Mouse (Mus musculus) CH12.LX (cell line): Measurements from ENCODE around the gene Hkdc1.

Experiments
- CHD2 ChIP-seq: IDR thresholded peaks from 2 replicates; pipeline ENCODE4 v1.6.1; 2011; ENCODE audit warnings: low read length, improper control_type of control experiment
- CTCF ChIP-seq, 2 experiments: IDR thresholded peaks in 1 of 2; conservative IDR thresholded peaks in 1 of 2; 2 replicates each; pipeline ENCODE4 v1.5.1; 2011 to 2012; ENCODE audit warnings: low read depth in 2 of 2, low read length in 2 of 2, improper control_type of control experiment in 1 of 2, inconsistent platforms in 1 of 2, mild to moderate bottlenecking in 1 of 2, moderate library complexity in 1 of 2
- HCFC1 ChIP-seq: IDR thresholded peaks from 2 replicates; pipeline ENCODE4 v1.6.1; 2012; ENCODE audit warnings: low read depth, mild to moderate bottlenecking, inconsistent platforms, low read length, improper control_type of control experiment

DNA sequence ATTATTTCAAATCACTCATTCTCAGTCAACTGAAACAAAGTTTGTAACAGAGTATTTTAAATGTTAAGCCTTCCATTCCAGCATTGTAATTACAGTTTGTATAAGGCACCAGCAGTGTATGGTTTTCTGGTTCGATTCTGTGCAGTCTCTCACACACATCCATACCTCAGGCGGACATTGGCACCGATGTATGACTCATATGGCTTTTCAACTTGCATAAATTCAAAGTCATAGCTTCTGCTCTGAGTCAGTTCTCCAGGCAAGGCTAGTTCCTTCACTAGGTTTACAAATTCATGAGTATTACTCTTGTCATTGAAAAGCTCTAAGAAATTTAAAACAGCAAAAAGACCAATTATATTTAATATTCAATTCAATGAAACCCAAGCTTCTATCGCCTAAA lies 47.4 kb upstream of the Hkdc1 start:
- TF ChIP-seq HCFC1 (no peak), CHD2 (no peak), CTCF (conservative IDR thresholded peaks at IDR 0.05 in 1 of 2, IDR thresholded peaks at IDR 0.05 in 1 of 2; ENCODE audit: low read depth in 2 of 2, low read length in 2 of 2) (no peak)
